Mouse (Mus musculus): ENCODE results near the gene Prkcz.
A peak's percentile ranks its signal among the peaks of the same experiment; 100 is the strongest.

Prkcz gene

GRCm38 (mm10) chr4:155239494-155239893 lies 121.7 kb downstream of the Prkcz start:
- no peak for DNase-seq

GRCm38 (mm10) chr4:155238276-155238675 lies 122.9 kb downstream of the Prkcz start:
- peak; percentile 85 for DNase-seq

DNA sequence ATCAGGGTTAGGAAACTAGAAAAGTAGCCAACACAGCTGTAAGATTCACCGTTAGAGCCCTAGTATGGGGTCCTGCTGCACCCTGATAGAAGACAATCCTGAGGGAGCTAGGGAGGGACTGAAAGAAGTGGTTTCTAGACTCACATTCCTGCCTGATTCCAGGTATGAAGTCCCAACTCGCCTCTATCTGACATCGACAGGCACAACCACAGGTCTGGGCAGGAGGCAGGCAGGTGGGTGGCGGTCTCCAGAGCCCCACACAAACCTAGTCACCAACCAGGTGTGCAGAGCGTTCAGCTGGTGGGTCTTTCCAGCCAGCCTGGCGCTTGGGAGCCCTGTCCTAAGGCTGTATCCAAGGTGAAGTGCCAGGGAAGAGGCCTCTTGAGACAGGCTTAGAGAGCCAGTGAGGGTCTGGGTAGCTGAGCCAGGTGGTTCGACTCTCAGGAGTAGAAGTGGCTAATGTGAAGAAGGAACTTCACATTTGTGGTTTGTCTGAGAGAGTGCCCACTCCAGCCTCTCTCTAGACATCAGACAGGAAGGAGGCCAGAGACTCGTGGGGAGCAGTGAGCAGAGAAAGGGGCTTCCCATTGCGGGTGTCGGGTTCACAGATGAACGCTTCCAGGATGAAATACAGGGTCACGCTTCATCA lies 124.3 kb downstream of the Prkcz start:
- no peak for DNase-seq

GRCm38 (mm10) chr4:155235311-155236119 lies 125.6 kb downstream of the Prkcz start:
- peak; percentile 96 for DNase-seq

DNA sequence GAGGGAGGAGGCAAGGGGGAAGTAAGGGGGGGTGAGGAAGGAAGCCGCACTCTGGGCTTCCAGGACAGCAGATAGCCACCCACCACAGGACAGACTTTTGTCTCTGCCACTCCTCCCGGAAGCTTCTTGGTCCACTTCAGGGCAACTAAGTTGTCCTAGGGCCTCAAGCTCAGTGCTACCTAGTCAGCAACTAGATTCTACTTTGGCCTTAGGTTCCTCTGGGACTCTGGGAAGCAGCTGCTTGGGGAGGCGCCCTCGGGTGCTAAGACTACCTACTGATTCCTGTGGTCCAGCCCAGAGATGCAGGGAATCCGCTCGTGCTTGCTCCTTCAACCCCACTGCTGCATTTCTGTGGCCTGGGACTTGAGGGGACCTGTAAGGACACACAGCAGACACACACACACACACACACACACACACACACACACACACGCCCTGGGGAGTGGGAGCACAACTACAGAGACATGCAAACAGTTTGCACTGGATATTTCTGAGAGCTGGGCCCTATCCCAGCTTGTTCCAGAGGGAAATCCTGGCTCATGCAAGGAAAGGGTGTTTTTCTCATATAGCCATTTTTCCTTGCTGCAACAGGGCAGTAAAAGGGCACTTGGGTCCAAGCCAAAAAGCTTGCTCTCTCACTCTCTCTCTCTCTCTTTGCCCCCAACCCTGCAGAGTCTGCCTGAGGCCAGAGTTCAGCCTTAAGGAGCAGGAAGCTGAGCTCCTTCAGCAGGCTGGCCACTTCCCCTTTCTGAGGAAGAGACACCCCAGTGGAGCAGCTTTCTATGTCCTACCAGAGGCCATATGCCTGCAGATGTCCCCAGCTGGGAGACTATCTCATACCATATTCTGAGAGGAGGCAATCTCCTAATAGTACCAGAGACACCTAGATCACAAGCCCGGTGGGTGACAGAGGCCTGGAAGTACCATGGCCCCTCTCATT lies 126.5 kb downstream of the Prkcz start:
- peak; percentile 80 for DNase-seq

GRCm38 (mm10) chr4:155233878-155234277 lies 127.3 kb downstream of the Prkcz start:
- peak; percentile 86 for DNase-seq

DNA sequence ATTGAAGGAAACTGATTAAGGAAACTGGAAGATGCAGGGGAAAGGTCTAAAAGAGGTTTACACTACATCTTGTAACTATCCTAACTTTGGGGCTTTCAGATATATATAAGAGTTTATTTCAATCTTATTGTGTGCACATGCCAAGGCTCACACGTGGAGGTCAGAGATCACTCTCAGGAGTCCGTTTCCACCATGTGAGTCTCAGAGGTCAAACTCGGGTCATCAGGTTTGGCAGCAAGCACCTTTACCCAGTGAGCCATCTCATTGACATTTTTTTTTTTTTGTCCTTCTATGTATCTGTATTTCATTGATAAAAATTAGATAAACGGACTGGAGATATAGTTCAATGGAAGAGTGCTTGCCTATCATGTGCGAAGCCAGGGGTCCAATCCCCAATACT lies 132.7 kb downstream of the Prkcz start:
- DNase-seq = no peak

DNA sequence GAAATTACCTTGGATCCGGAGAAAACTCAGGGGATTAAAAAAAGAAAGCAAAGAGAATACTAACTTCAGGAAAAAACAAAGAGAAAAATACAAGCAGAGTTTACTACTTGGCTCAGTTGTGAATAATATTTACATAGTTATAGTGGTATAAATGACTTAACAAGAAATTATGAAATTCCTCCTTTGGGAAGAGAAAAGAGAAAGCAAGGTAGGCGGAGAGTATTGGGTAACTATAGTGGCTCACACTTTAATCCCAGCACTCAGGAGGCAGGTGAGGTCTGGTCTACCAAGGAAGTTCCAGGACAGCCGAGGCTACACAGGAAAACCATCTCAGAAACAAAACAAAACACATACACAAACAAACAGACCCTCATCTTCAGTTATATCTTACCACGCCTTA lies 133.2 kb downstream of the Prkcz start:
- no peak for DNase-seq

- DNase-seq = no peak
Observed at GRCm38 (mm10) chr4:155225918-155226317, 135.2 kb downstream of the Prkcz start.

DNA sequence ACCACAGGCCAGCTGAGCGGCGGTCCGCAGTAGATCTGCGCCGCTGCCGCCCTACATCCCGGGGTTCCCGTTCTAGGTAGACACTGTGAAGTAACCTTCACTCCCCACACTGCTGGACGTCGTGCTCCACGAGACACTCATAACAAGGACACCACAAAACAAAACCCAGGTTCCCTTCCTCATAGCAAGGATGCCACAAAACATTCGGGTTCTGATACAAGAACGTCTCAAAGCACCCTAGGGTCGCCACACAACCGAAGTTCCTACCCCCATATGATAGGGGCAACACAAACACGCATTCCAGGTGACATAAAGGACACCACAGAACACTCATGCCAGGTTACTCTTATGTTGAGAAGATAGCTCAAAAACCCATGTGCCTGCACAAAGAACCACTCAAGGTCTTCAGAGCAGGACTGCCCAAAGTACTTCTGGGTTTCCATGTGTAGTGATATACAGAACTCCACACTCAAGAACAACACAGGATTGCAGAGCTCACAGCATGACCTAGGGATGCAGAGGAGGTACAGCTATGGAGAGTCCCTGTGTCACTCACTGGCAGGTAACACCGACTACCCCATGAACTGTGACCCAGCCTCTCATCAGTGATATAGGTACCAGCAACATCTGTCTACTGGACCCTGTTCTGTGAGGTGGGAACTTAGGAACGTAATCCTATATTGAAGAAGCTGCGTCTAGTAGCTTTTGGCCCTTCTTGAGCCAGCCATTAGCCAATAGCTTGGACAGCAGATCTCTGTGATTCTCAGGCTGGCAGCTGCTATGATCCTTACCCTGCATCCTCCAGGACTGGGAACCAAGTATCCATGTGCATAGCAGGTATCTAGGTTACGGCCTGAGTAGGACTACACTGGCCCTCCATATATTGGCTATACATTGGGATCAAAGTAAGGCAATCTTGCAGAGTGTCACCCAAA lies 137.3 kb downstream of the Prkcz start:
- no peak for DNase-seq

- DNase-seq = peak; percentile 100
Observed at GRCm38 (mm10) chr4:155222841-155223593, 138.1 kb downstream of the Prkcz start.

- no peak for DNase-seq
Observed at GRCm38 (mm10) chr4:155222552-155222840, 138.7 kb downstream of the Prkcz start, which contains the start of gene Ski. Gene Ski (minus strand): TSS chr4:155222592.

GRCm38 (mm10) chr4:155221599-155222551 lies 139.3 kb downstream of the Prkcz start:
- peak; percentile 85 for DNase-seq

GRCm38 (mm10) chr4:155221106-155221505 lies 140.1 kb downstream of the Prkcz start:
- no peak for DNase-seq

DNA sequence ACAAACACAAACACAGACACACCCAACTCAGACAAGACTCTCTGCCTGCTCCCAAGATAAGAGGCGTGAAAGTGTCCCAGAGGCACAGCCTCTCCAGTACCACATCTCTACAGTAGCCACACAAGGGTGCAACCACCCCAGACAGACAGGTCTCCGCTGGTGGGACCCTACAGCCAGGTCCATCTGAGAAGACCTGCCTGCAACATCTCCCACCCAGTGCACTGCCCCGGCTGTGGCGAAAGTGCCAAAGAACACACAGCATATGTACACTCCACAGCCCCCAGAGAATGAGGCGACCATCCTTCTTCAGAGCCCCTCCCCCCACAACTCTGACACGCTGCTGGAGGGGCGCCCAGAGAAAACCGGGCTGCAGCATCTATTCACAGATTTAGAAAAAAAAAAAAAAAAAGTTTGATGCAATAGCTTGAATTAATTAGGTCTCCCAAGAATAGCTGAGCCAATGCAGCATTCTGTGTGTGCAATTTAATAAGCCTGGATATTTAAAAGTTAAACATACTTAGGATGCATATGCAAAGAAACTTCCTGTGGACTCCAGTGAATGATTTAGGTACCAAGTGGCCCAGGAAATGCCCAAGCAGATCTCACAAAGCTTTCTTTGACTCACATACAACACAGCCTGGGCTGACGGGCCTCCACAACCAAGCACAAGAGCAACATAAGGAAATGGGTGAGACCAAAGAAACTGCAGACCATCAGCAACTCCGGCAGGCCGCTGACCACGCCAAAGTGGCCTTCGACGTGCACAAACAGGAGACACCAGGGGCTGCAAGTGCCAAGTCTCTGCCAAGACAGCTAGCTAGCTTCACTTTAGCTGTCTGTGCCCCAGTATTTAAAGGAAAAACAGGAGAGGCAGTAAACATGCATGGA lies 140.7 kb downstream of the Prkcz start:
- DNase-seq = no peak

DNA sequence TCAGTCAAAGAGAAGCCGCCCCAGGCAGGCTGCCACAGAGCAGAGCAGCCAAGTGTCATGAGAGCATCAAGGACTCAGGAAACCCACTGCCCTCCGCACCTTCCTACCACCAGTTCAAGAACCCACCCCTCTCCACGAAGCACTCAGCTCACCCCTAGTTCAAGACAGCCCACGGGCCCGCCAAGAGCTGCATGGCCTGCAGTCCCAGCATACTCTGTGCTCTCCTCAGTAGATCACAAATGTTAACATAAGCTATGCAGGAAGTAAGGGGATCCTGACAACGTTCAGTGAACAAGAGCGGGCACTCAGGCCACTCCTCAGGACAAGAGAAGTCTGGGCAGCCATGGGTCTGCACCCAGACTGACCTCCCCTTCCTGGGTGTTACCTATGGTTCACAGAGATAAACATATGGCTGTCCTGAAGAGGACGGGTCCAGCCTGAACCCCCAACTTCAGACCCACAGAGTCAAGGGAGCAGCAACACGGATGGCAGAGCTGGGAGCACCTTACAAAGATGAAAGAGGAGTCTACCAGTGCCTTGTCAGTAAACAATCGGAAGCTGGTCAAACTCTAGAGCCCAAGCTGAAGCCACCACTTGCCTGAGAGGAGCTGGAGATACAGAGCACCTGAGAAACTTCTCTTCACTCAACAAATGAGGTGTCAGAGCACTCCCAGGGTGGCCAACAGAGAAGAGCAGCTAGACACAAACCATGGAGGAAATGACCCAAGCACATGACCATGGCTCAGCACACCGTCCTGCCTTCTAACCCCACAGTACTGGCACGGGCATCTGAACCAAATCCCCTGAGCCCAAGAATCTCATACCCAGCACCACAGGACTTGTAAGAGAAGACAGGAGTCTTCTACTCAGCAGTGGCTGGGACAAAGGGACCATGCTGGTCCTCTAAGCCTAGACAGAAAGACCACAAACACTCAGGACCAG lies 141.6 kb downstream of the Prkcz start:
- DNase-seq = no peak

DNA sequence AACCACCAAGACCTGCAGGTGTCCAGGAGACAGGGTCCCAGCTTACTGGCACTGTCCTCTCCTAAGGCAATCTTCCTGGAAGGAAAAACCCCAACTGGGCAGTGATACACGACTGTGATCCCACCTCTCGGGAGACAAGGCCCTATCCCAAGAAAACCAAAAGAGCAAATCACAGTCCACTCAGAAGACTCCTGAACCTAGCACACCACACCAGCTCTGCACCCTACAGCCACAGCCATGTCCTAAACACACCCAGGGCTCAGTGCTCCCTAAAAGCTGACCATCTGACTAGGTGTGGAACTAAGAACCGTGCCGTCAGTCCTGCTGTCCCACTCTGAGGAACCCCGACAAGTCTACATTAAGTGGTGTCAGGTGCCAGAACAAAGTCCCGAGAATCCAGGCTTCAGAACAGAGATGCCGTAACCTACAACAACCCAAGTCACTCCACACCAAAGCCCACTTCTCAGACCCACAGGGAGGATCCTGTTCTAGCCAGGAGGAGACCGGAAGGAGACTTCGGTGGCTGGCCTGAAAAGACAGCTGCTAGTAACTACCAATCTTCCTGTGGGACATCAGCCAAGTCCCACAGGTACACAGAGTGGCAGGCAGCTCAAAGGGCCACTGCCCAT lies 142.9 kb downstream of the Prkcz start:
- no peak for DNase-seq
